Comparison of ENCODE assay signal across 9 mouse cellular contexts in the genomic region with DNA sequence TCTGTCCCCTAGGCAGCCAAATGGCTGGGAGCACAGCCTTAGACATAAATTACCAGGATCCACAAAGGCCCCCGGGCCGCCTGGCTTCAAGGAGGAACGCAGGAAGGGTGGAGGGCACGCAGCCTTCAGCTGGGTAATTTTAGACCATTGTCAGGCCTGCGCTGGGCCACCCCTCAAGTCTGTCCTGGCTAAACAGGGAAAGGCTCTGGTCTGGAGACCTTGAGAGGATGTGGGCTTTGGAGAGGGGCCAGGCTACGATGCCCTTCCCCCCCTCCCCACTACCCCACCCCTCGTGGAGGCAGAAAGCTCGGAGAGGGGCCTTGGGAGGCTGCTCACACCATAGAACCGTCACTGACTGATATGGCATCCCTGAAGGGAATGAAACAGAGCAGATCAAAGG.
DNase-seq lines count a peak whose midpoint lies in the region; ATAC-seq lines count a peak whose summit lies in the region.
"Had no signal": no experiment of that assay in that cellular context is flagged by ENCODE, and none has a peak within 500 bp of the region (broad histone marks: within the 10 kb centered on the region; RNA-seq: fewer than 3 reads in every experiment).

No protein-coding gene starts in this region.

- H3K4me2 ChIP-seq in neural tube, embryonic 13.5 days: no peak overlapping the region
- H3K4me2 ChIP-seq in kidney, embryonic 16.5 days (replicated peaks; ENCODE audit: low read depth, low read length): no peak overlapping the region
- H3K4me2 ChIP-seq: liver, embryonic 13.5 days had no signal

- 0 out of 2 replicates have a peak, but pooled peaks have one; percentile 15 for ATAC-seq in neural tube, embryonic 13.5 days (ENCODE audit: low read depth)
- peak; percentile 76 for ATAC-seq in kidney, embryonic 16.5 days (ENCODE audit: low FRiP score, low TSS enrichment)
- ATAC-seq in activated CD4-positive, CD25-positive, alpha-beta regulatory T cell, adult 4 months: no peak

- H3K9me3 ChIP-seq in neural tube, embryonic 13.5 days: no peaks in the 10 kb centered on the region
- H3K9me3 ChIP-seq in kidney, embryonic 16.5 days (ENCODE audit: low read length): no peaks in the 10 kb centered on the region
- H3K9me3 ChIP-seq: liver, embryonic 13.5 days had no signal

- no peak overlapping the region for H3K27ac ChIP-seq in neural tube, embryonic 13.5 days (replicated peaks)
- H3K27ac ChIP-seq in kidney, embryonic 16.5 days (ENCODE audit: low read length): 0 out of 2 replicates have a peak overlapping the region, but pooled peaks have one; percentile 13
- H3K27ac ChIP-seq: liver, embryonic 13.5 days had no signal

- 0 out of 2 replicates have a peak, but pooled peaks cover 6% of the 10 kb centered on the region for H3K27me3 ChIP-seq in neural tube, embryonic 13.5 days
- no peaks in the 10 kb centered on the region for H3K27me3 ChIP-seq in kidney, embryonic 16.5 days (ENCODE audit: insufficient read depth, low read length)
- H3K27me3 ChIP-seq: liver, embryonic 13.5 days had no signal

- intact Hi-C loops in heart, postnatal 25 days (cut with DNase I): no loop called here

- H3K4me1 ChIP-seq in neural tube, embryonic 13.5 days (replicated peaks): no peaks in the 10 kb centered on the region; the same call in 1 of the 2 replicates
- H3K4me1 ChIP-seq in kidney, embryonic 16.5 days (ENCODE audit: insufficient read depth, low read length): peaks cover 20% of the 10 kb centered on the region
- H3K4me1 ChIP-seq: liver, embryonic 13.5 days had no signal

- 13% methylated on average over 9 of the region's 9 CpGs for WGBS in neural tube, embryonic 13.5 days
- 5% methylated on average over 9 of the region's 9 CpGs for WGBS in kidney, embryonic 16.5 days

- DNase-seq in heart, adult 11 months: peak; percentile 93
- no peak for DNase-seq in heart, postnatal 25 days (ENCODE audit: low spot score)
- no peak for DNase-seq in neural tube, embryonic 10.5 days (ENCODE audit: extremely low spot score, low spot score)
- peak; percentile 36 to 75 for DNase-seq in lung, postnatal 4 days
- DNase-seq in cerebellum, postnatal 4 days (ENCODE audit: low spot score in 2 of 2): no peak
- DNase-seq: liver, embryonic 13.5 days had no signal

- no peak overlapping the region for H3K4me3 ChIP-seq in neural tube, embryonic 13.5 days
- H3K4me3 ChIP-seq in kidney, embryonic 16.5 days (ENCODE audit: low read length): no peak overlapping the region
- H3K4me3 ChIP-seq: liver, embryonic 13.5 days had no signal

- no peaks in the 10 kb centered on the region for H3K36me3 ChIP-seq in neural tube, embryonic 13.5 days
- no peaks in the 10 kb centered on the region for H3K36me3 ChIP-seq in kidney, embryonic 16.5 days (ENCODE audit: insufficient read depth, low read length)
- H3K36me3 ChIP-seq: liver, embryonic 13.5 days had no signal

- H3K9ac ChIP-seq in neural tube, embryonic 13.5 days: no peak overlapping the region
- H3K9ac ChIP-seq in kidney, embryonic 16.5 days (replicated peaks; ENCODE audit: low read length): 0 out of 2 replicates have a peak overlapping the region, but pooled peaks have one; percentile 14
- H3K9ac ChIP-seq: liver, embryonic 13.5 days had no signal

Comparison
In these comparisons a context has a peak if more than half of its experiments do, and no peak if none do; other contexts are left out.
1. DNase-seq: peak in heart, adult 11 months (single experiment) and lung, postnatal 4 days (2 of 2); none in heart, postnatal 25 days (single experiment), neural tube, embryonic 10.5 days (single experiment) and cerebellum, postnatal 4 days (0 of 2).